Mouse (Mus musculus) kidney, postnatal 10 days (tissue): ENCODE measurements at regions not wholly inside any gene's neighbourhood (a gene's known extent, or its start where the extent isn't known, plus 50 kb on each side); places are given as distances from the start of the nearest gene placed in this dataset.

Experiments used
- DNase-seq: peaks from one replicate; pipeline ENCODE4 v3.0.0; 2021; ENCODE audit warnings: mixed read lengths

DNA sequence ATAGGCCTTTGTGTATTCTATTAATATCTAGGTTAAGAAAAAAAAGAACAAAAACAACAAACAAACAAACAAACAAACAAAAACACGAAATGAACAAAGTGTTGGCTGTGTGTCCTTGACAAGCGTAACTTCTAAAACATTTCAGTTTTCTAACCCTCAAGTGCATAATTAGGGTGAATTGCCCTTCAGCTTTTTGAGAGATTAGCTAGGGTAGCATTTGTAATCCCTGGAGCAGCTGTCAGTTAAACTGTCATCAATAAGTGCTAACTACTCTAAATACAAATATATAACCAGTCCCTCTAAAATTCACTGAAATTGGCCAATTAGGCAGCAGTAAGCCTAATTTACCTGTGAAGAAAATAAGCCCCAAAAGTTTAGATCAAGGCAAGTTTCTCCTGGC is 467.6 kb downstream of the Gabrg2 start:
- no peak for DNase-seq

DNA sequence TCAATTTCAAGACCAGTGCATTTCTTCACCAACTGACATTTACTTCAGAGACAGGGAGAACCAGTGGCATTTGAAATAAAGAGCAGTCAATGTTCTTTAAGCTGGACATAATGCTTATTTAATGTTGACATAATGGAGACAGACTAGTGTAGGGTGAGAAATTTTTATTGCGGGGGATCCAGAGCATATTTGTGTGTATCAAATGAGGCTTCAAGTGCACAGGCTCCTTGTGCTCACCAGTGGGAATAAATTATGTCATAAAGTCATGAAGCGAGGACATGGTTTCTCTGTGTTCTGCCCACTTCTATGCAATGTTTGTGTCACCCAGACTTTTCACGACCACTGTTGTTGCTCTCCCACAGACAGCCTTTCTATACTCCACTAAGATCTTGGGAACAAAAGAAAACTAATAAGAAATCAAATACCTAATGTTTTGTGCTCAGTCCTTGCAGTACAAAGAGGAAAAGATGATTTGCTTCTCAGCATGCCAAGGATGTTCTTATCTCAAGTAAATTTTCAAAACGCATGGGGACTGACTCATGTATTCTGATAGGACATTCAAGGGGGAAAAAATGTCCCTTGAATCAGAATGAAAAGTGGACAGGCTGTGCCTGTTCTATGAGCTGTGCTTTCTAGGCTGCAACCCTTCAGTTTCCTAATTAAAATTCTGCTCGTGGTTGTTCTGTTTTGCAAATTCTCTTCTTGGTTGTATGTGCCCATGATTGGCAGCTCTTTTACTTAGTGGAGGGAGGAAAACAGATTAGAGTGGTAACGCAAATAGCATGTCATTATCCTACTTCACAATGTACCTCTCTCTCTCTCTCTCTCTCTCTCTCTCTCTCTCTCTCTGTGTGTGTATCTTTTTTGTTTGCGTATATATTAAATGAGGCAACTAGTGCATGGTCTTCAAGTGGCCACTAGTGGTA is 468.4 kb downstream of the Gabrg2 start:
- no peak for DNase-seq

DNA sequence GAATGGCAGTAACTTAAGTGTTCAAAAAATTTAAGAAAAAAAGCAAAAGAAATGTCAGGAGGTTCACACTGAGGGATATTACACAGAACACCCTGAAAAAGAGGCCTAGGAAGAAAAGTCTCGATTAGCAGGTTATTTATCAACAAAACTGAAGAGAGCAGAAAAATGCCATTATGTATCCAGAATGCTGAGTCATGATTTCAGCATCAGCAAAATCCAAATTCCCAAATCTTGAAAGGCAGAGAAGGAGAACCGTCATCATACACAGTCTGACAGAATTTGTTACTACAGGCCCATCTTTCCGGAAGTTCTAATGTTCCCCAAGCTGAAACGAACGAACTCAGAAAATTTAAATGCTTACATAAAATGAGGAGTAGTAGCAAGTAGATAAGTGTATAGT is 475.7 kb downstream of the Gabrg2 start:
- no peak for DNase-seq

DNA sequence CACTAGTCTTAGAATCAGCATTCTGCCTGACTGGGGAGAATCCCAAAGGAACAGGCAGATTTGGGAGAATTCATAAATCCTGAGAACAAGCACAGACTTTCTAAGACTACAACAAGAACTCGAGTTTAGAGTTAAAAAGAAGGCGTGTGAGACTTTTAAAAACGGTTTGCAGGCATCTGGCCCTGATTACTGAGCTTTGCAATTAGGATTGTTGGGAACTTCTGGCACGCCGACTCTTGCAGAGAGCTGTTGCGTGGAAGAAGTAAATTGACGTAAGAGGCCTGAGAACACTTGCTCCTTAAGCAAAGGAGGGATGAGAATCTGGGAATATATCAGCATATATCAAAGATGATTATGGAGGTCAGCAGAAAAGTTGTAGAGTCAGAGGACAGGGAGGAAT is 507.4 kb downstream of the Gabrg2 start:
- DNase-seq: no peak

DNA sequence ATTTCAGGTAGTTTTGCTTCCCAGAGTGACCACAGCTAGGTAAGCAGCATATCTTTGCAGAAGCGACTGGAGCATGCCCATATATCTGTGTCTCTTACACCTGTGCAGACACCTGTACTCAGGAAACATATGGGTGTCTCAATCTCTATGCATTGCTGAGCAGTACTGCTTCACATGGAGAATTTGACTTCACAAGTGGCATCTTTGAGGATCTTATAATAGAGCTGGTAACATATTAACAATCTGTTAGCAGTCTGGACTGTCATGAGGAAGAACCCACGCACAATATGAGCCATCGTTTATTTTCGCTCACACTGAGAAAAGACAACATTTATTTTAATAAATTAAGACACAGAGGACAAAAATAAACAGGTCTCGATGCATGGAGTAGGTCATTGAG is 508.7 kb downstream of the Gabrg2 start:
- DNase-seq: no peak

DNA sequence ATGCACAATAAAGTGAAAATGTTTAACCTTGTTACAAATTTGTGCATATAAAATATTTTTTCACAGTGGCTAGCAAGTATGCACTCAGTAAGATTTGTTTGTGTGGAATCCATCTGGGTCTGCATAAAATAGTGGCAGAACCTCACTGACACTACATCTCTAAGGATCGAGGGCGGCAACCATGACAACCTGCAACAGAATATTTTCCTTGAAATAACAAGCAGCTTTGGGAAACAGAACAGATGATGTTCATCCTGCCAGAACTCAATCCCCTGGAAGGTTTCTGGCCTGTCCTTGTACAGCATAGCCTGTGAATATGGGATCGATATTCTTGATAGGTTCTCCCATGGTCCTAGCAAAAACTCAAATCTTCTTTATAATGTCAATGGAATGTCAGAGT is 509.4 kb downstream of the Gabrg2 start:
- DNase-seq: no peak

DNA sequence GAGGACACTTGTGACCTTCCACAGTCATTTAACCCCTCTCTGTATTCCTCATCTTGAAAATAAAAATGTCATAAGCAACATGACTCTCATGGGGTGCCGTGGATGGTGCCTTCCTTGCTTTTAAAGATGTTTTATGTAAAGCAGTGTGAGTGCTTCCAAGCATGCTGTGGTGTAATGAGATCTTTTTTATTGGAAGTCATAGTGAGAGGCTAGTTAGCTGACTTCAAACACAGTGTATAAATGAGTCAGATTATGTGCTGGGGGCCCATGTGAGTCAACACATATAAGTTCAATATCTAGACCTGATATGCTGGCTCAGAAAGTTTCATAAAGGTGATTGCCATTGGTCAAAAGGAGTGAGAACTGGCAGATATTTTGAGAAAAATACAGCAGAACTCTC is 516.8 kb downstream of the Gabrg2 start:
- no peak for DNase-seq

DNA sequence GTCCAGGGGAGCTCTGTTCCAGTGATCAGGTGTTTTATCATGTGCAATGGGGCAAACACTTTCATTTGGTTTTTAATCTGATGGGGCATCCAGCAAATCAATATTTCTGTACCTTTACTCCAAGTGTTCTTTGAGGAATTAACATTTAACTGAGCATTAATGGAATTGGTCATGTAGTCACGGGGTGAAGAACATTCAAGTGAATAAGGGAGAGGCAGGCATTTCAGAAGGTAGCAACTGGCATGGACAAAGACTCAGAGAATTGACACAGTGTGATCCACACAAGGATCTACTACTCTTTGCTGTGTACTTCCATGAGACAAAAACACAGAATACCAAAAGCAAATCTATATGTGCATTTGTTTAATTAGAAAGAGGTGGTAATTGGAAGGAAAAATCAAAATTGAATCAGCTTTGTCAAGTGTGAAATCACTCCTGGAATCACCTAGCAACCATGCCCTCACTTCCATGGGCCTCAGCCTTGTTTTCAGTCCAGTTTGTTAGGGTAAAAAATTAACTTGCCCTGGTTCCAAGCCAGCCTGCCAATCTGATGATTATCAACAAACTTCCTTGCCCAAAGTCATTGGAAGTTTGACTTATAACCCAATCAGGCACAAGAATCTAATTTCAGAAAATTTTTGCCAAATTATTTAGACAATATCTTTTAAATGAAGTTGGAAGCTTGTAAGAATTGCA is 529.6 kb downstream of the Gabrg2 start:
- peak; percentile 7 for DNase-seq

DNA sequence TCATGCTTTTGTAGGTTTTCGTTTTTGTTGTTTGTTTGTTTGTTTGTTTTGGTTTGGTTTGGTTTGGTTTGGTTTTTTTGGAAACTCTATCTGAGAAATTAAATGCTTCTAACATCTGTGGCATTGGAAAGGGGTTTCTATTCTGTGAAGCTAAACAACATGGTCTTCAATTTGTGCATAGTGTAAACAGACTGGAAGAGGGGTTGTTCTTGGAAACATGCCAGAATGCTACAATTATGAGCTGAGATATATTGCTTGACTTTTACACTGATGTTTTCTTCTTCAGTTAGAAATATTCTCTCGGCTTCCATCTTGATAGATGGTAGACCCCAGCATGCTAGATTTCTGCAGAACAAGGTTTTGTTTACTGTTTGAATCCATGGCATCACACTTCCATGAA is 533.3 kb downstream of the Gabrg2 start:
- no peak for DNase-seq

DNA sequence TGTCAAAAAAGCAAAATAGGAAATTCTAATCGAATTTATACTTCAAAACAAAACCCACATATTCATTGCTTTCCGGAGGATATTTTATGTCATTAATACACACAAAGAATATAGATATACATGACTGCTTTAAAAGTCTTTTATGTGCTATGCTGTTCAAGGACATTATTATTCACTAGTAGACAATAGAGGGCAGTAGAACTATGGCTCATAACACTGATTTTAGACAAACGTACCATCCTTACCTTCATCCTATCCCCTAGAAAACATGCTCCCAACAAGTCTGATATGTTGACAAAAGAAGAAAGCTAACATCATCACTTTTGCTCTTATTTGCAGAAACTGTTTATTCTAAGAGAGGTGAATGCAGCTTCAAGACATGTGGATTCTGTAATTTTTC is 566.8 kb downstream of the Gabrg2 start:
- no peak for DNase-seq

DNA sequence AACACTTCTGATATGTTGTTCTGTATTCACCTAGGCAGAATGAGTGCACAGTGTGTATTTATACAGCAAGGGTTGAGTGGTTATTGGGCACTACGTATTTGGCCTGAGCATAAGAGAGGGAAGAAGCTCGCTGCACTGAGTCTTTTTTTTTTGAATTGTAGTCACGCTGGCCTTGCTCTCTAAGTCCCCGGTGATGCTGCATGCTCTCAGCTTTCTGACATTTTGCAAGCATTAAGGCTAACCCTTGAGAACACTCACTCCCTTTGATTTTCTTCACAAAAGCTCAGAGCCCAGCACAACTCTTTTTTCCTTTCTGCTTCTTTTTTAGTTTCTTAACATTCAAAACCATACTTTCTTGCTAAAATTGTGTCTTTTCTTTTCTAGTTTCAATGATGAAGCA is 575.1 kb downstream of the Gabrg2 start:
- DNase-seq: no peak
